Mouse (Mus musculus) heart, postnatal 25 days (tissue): Measurements from ENCODE around the gene Stx1b. TPM values are rescaled to one million over a fixed set of nuclear protein-coding genes. Genes with fewer than 3 reads are reported as not detected.
"Not testable (repeated sequence)": the region's sequence is repeated elsewhere in the genome, so short reads cannot be mapped to it uniquely, and the experiment has no call there.

Source experiments
- DNase-seq: peaks from one replicate; pipeline ENCODE4 v3.0.0; 2022; ENCODE audit warnings: low spot score
- intact Hi-C: fragments of 180-260 bp; cut with DNase I; formaldehyde crosslinking; loops from one replicate; pipeline ENCODE4 v1.15.1; 2025
- total RNA-seq, 2 experiments: library from RNA; stranded (reverse); gene quantifications; 2 replicates each; pipeline ENCODE4 v1.2.3; 2021

Gene Stx1b
- total RNA-seq, 2 experiments from 2014 or later, result 0.39 to 0.42 TPM

- intact Hi-C loops, result loop anchor here (5.0 kb wide), 1 partner anchor 135 kb away; the partner anchor contains the start of gene Prss8
- no peak for DNase-seq
Measured at GRCm38 (mm10) chr7:127797076-127797845, 27.1 kb downstream of the Stx1b start.

- intact Hi-C loops, result no loop called here
- no peak for DNase-seq
Measured at GRCm38 (mm10) chr7:127785308-127785707, 39.0 kb downstream of the Stx1b start, which contains the start of gene Gm49388. Gene Gm49388 (plus strand): TSS chr7:127785608.

GRCm38 (mm10) chr7:127778350-127778749 lies 46.0 kb downstream of the Stx1b start:
- no peak for DNase-seq
- intact Hi-C loops, result no loop called here

GRCm38 (mm10) chr7:127777474-127778266 lies 46.7 kb downstream of the Stx1b start:
- intact Hi-C loops, result no loop called here
- no peak for DNase-seq

- intact Hi-C loops, result no loop called here
Measured at GRCm38 (mm10) chr7:127776878-127777473, 47.4 kb downstream of the Stx1b start.

GRCm38 (mm10) chr7:127776426-127776825 lies 47.9 kb downstream of the Stx1b start, which contains the start of gene Setd1a:
Gene Setd1a (plus strand): TSS chr7:127776670.
- peak; percentile 68 for DNase-seq
- intact Hi-C loops, result no loop called here

More at GRCm38 (mm10) chr7:127776878-127777473, 47.4 kb downstream of the Stx1b start:
- peak; percentile 93 for DNase-seq

GRCm38 (mm10) chr7:127775837-127776236 lies 48.5 kb downstream of the Stx1b start:
- DNase-seq, intact Hi-C loops: not testable (repeated sequence)

- intact Hi-C loops, result no loop called here
- DNase-seq, result no peak
Measured at GRCm38 (mm10) chr7:127773664-127774384, 50.5 kb downstream of the Stx1b start.

- intact Hi-C loops, result no loop called here
Measured at GRCm38 (mm10) chr7:127772557-127772956, 51.8 kb downstream of the Stx1b start.

GRCm38 (mm10) chr7:127772080-127772479 lies 52.3 kb downstream of the Stx1b start:
- no peak for DNase-seq
- intact Hi-C loops, result no loop called here

More at GRCm38 (mm10) chr7:127772557-127772956, 51.8 kb downstream of the Stx1b start:
- DNase-seq, result no peak

- no peak for DNase-seq
- intact Hi-C loops, result no loop called here
Measured at GRCm38 (mm10) chr7:127771262-127771661, 53.1 kb downstream of the Stx1b start.

- intact Hi-C loops, result no loop called here
- no peak for DNase-seq
Measured at GRCm38 (mm10) chr7:127770039-127770905, 54.1 kb downstream of the Stx1b start.

- intact Hi-C loops, result no loop called here
- peak; percentile 88 for DNase-seq
Measured at GRCm38 (mm10) chr7:127769651-127770038, 54.7 kb downstream of the Stx1b start, which contains the start of gene Orai3. Gene Orai3 (plus strand): TSS chr7:127769815.

GRCm38 (mm10) chr7:127768997-127769593 lies 55.3 kb downstream of the Stx1b start:
- DNase-seq, result peak; percentile 96

GRCm38 (mm10) chr7:127768346-127768996 lies 55.9 kb downstream of the Stx1b start:
- intact Hi-C loops, result no loop called here
- no peak for DNase-seq

More at GRCm38 (mm10) chr7:127768997-127769593, 55.3 kb downstream of the Stx1b start:
- intact Hi-C loops, result no loop called here

- no peak for DNase-seq
- intact Hi-C loops, result no loop called here
Measured at GRCm38 (mm10) chr7:127767671-127768345, 56.5 kb downstream of the Stx1b start.
